ENCODE assay signal across 13 mouse cellular contexts in genomic region chr14:33260131-33260530, GRCm38 (mm10). TPM values are rescaled to one million over a fixed set of nuclear protein-coding genes. Genes with fewer than 3 reads are reported as not detected.
"Had no signal": no experiment of that assay in that cellular context is flagged by ENCODE, and none has a peak within 500 bp of the region (broad histone marks: within the 10 kb centered on the region; RNA-seq: fewer than 3 reads in every experiment).

No protein-coding gene starts in this region.

- DNase-seq: gastrocnemius, adult 2 months; gastrocnemius, postnatal 10 days; gastrocnemius, postnatal 25 days; heart, adult 18-20 months; heart, postnatal 10 days; heart, postnatal 4 days; kidney, adult 18-20 months; kidney, adult 8-10 months; kidney, postnatal 10 days; kidney, postnatal 4 days; liver; liver, embryonic 13.5 days had no signal

RNA-seq across cellular contexts. Expression of gene Arhgap22, which starts 46.3 kb away (rescaled TPM):
- total RNA-seq: granulocyte monocyte progenitor cell, adult 5-6 weeks had no signal
